Mouse (Mus musculus) layer of hippocampus, postnatal 14 days (tissue): ENCODE results near the gene Pheta2. TPM values are rescaled to one million over a fixed set of nuclear protein-coding genes. Genes with fewer than 3 reads are reported as not detected.
"Not testable (repeated sequence)": the region's sequence is repeated elsewhere in the genome, so short reads cannot be mapped to it uniquely, and the experiment has no call there.

Experiments used
- DNase-seq, 2 experiments: peaks; one replicate each; pipeline ENCODE4 v3.0.0; 2021 to 2022; ENCODE audit warnings: low spot score in 2 of 2, mixed read lengths in 1 of 2
- microRNA-seq, 2 experiments: library from miRNA; unstranded; fragments of <30 nt; microRNA quantifications; one replicate each; pipeline ENCODE4 v1.2.0; 2021
- total RNA-seq, 2 experiments: library from RNA; stranded (reverse); gene quantifications; 2 replicates each; pipeline ENCODE4 v1.2.3; 2021

The Pheta2 gene
- total RNA-seq, 2 experiments from 2014 or later, result 0.39 to 0.45 TPM

DNA sequence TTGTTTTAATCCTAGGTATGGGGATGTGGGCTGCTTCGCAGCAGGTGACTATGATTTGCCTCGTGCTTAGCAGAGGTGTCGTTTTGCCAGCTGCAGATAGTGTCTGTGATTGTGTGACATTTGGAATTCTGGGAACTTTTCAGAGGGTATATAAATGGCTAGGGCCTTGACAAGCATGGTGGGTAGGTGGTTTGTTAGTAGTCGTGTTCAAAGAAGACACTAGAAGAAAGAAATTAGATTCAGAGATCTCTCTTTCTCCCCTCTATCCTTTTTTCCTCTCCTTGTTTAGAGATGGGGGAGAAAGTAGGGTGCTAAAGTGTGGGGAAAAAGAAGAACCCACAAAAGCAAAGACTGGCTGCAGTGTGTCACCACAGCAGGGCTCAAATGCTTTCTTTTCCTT is 29.4 kb downstream of the Pheta2 start:
- DNase-seq, result no peak

DNA sequence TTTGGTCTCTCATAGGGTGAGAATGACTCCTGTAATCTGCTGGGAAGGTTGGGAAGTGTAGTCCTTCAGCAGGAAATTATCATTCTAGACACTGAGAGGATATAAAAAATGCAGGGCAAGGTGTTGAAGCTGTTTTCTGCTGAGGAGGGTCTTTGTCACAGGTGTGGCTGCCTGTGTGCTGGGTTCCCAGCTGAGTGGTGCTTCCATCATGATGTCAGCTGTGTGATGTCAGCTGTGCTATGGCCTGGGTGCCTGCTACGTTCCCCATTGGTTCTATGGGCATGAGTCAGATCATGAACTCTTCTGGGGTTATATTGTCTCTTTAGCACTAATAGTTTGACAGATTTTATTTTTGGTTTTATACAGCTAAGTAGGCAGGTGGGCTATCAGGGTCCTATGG is 30.1 kb downstream of the Pheta2 start:
- DNase-seq, result no peak

DNA sequence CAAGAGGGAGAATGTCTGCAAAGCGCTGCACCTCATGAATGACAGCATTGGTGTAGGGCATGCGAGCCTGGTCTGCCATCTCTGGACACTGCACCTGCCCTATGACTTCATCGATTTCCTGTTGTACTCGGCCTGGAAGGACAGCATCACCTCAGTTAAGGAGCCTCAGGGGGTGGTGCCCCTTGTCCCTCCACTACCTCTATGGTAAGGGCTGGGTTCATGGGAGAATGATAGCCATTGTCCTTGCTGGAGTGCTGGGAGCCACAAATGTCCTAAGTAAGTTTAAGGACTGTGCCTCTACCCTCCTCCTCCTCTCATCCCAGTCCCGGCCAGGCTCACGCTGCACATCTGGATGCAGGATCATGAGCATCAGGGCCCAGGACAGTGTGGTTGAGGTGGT is 33.7 kb downstream of the Pheta2 start:
- DNase-seq, result no peak

DNA sequence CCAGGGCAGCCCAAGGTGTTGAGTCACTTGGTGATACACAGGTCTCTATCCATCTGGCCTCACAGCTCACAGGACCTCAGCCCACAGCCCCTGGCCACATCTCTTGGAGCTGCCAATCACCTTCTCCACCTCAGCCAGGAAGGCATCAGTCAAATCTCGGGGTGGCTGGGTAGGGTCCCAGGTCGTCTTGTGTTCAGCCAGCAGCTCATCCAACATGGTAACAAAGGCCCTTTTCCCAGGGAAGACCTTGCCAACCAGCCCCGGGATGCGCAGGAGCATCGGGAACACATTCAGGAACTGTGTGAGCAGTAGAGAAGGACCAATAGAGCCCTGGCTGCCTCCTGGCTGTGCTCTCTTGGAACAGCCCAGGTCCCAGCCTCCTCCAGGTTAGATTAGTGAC is 34.2 kb downstream of the Pheta2 start:
- no peak for DNase-seq

DNA sequence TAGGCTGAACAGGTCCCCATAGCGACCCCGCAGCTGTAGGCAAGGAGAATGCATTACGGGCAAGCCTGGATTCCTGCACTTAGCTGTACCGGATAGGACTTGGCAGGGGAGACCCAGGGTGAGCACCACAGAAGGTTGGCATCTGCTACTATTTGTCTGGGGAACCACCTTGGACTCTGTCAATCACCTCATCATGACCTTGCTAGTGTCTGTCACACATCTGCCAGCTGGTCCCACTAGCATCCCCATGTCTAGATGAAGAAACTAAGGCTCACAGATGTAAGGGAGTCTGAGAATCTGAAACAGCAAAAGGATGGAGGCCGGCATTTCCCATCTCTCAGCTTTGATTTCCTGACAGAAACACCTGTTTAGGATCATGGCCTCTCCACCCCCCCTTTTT is 35.7 kb downstream of the Pheta2 start:
- DNase-seq, result no peak

DNA sequence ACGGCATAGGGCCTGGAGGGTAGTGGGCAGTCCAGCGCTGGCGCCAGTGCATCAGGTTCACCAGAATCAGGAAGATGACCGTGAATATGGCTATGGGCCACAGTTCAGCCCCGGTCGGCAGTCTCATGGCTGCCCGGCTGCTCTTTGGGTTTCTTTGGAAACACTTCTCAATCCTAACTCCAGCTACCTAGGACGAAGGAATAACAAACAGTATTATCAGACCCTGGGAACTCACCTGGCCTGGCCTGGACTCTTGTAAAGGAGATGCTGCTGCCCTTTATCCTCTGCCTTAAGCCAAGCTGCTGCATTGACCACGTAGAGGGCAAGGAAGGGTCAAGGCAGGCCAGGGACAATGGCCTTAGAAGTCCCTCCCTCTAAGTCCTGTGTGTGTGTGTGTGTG is 37.1 kb downstream of the Pheta2 start:
- no peak for DNase-seq

DNA sequence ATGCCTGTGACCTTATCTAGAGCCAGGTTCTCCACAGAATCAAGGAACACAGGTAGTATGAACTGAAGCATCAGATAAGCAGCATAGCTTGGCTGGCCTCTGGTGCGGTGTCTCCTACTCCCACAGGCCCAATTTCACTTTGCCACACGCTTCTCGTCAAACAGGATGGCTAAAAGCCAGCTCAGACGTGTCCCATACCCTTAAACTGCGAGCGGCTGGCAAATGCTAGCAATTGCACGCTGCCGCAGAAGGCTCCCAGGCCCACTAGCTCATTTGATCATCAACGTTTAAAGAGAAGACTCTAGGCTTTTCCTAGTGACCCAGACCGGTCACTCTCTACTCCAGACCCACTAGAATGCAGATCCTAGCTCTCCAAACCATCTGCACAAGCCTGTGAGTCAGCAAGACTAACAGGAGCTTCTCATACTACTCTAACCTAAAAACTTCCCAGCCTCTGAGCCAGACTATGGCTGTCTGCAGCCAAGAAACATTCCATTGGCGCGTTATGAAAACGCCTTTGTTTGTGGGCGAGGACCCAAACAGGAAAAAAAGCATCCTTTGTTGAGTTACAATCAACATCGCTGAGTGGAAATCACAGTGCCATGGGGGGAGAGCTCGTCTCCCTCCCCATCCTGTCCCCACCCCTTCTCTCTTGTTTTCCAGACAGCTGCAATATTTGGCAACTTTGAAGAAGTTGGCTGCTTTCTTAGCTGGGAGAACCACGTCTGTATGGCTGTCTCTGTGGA is 37.8 kb downstream of the Pheta2 start:
- DNase-seq, result peak; percentile 50 to 83

DNA sequence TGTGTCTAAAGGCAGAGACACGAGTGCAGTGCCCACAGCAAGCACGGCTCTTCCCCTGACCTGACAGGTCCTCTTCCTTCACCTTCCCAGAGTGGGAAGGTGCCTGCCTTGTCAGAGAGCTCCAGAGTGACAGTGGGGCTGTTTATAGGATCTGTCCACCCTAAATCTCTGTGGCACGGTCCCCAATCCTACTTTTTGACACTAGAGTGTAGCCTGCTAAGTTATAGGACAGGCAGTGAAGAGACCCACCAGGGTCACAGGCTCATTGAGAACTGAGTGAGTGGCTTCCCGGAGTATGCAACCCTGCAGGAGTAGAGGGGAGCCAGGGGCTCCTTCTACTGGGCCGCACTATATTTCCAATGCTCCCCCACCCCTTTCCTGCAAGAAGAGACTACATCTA is 39.0 kb downstream of the Pheta2 start:
- DNase-seq, result no peak

DNA sequence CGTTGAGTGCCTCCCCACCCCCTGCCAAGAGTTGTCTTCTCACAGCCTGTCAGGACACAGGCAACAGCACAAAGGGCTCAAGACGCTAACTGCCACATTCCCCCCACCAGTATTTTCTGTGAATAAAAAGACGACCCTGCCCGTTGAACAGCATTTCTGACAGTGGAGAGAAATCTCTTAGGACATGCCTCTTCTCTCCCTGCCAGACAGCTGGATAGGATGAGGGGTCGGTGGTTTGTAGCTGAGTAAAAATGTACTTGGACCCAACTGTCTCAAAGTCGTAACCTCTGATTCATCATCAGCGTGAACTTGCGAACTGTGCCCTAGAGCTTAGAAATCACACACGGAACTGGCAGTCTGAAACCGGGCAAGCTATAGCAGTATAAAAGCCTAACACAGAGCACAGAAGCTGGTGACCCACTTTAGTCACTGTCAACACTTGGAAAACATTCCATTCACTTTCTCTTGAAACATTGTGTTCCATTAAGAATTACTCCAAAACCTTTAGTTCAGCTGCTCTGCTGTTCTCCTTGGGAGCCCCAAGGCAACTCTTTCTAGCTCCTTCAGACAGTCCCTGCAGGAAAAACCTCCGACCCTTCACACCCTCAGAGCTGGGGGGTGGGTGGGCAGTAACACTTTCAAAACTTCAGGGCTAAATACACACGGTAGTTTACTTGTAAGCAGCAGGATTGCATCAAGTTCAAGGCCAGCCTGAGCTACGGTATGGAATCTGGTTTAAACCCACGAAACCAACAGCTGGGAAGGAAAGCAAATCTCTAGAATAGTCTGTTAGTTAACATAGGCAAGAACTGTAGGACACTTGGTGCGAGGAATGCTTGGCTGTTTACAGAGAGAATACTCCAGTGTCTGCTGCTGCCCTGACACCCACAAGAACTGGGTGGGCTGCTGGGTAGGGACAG is 39.8 kb downstream of the Pheta2 start:
- no peak for DNase-seq

DNA sequence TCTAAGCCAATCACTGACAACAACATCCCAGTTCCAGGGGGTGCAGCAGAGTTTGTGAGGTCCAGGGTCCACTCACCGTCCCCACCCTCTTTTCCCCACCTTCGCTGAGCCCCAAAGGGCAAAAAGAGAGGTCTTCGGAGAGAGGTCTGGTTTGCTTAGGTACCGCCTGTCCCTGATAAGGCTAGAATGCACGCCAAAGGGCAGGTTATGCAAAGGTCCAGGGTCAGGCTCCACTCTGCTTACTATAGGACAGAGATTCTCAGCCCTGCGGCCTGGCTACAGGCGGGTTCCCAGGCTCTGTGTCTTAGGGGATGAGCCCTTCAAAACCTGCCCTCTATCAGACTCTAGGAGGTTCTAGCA is 40.7 kb downstream of the Pheta2 start:
- no peak for DNase-seq

DNA sequence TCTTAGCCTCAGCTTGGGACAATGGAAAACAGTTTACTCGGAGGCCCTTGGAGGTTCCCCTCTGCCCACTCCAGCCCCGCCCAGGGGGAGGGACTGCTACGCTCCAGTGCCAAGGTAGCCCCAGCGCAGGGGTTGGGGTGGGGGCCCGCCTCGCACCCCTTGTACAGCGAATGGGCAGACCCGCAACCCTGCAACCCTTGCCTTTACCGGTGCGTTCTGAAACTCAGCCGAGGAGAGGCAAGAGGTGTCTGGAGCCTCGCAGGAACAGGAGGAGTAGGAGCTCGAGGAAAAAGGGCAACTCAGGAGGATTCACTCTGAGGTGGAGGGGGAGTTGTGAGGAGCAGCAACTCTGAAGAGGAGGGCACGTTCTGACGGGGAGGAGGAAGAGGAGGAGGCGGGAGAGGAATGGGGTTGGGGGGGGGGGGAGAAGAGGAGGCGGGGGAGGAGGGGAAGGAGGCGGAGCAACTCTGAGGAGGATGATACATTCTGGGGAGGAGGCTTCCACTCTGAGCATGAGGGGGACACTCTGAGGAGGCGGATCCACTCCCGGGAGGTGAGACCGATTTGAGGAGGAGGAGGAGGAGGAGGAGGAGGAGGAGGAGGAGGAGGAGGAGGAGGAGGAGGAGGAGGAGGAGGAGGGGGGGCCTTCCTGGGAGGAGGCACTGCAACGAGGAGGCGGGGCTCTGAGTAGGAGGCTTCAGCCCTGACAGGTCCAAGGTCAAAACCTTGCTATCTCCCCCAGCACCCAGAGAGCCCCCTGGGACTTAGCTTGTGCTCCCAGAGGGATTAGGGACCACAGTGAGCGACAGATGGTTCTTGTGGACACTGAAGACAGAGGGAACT is 41.4 kb downstream of the Pheta2 start, which contains the start of gene Cyp2d22:
Cyp2d22 (minus strand) TSS at position 390 of the 843 bp plus-strand sequence.
- DNase-seq, result peak; percentile 37 to 39

DNA sequence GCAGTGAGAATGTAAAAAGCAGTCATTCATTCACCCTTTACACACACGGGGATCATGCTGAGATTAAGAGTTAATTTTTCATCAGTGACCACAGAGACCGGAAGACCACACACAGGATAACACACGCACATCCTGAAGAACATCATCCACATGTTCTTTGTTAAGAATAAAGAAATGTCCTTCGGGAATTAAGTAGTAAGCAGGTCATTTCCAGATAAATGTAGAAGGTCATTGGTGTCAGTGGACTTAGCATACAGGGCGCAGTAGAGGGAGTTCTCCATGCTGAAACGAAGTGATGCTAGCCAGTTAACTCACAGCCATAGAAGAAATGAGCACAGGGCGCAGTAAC is 41.9 kb downstream of the Pheta2 start:
- DNase-seq, result no peak

DNA sequence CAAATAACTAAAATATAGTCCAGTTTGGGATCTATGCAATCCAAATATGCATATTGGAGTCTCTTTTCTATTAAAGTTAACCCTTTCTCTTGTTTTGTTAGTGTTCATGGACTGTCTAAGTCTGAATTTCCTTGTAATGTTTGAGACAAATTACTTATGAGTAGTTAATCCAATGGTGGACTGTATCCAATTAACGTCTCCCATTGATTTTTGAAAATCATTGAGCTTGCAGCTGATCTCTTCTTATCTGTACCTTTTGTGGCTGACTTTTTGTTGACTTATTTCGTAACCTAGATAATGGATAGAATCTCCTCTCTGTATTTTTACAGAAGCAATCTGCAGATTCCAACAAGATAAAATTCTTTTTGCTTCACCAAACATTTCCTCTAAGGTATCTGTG is 43.7 kb downstream of the Pheta2 start:
- no peak for DNase-seq

DNA sequence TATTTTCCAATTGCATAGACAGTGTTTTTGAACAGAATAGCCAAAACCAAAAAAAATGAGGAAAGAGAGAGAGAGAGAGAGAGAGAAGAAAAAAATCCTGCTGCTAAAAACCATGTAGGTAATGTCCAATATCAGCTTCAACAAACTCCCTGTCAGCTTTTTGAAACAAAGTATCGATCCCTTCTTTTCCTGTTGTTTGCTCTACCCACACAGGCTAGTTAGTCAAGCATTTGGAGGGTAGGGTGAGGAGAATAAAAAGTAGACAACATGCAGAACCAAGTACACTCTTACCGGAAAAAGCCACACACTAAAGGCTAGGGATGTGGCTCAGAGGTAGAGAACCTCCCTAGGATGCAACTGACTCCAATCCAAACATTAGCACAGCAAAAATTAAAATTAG is 47.0 kb downstream of the Pheta2 start:
- no peak for DNase-seq

DNA sequence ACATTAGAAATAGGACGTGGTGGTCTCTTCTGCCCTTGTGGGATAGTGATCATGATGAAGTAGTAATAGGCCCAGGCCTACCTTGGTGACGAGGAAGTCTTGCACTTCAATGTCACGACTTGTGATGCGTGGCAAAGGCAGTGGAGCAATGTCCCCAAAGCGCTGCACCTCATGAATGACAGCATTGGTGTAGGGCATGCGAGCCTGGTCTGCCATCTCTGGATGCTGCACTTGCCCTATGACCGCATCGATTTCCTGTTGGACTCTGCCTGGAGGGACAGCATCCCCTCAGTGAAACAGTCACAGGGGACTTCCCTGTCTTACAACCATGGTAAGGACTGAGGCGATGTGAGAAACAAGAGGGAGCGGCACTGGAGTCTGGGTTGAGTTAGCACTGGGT is 51.2 kb downstream of the Pheta2 start:
- not testable (repeated sequence) for DNase-seq

DNA sequence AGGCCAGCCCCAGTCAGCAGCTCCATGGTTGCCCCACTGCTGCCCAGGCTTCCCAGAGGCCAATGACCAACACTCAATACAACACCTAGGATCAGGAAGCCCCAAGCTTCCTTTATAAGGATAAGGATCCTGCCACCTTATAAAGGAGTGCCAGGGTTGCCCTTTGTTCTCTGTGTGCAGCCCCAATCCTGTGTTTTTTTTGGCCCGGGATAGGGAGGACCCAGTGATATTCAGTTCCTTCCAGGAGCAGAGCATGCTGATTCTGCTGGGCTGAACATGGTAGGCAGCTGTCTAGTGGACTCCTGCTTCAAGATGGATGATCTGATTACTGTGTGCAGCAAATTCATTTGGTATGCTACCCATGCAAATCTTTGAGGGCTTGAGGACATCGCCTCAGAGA is 55.2 kb downstream of the Pheta2 start, which contains the start of gene Cyp2d11:
Cyp2d11 (minus strand) TSS at position 101 of the 400 bp plus-strand sequence.
- not testable (repeated sequence) for DNase-seq

Small RNA genes lying within 50 kb of the gene (microRNA-seq; reads per million reads assigned to microRNA genes)
- gene Mir7684, result 0 reads per million in 2 experiments

Other genes starting within 250 kb of the Pheta2 start
- 10 to 100 TPM; 12.7 to 16.2 TPM for gene Ccdc134, start 211.0 kb upstream of the Pheta2 start, total RNA-seq
- gene Srebf2, start 191.8 kb upstream of the Pheta2 start, total RNA-seq, result 100 to 1,000 TPM; 187 to 189 TPM
- 1 to 10 TPM; 2.5 to 3.1 TPM for gene Shisa8, start 126.1 kb upstream of the Pheta2 start, total RNA-seq
- gene Tnfrsf13c, start 114.6 kb upstream of the Pheta2 start, total RNA-seq, result under 1 TPM; 0.36 to 0.41 TPM
- gene Cenpm, start 94.2 kb upstream of the Pheta2 start, total RNA-seq, result 1 to 10 TPM; 5.1 to 5.3 TPM
- 10 to 100 TPM; 89.4 to 94.8 TPM for gene 1500009C09Rik, start 86.5 kb upstream of the Pheta2 start, total RNA-seq
- 100 to 1,000 TPM; 583 to 613 TPM for gene Sept3, start 64.0 kb upstream of the Pheta2 start, total RNA-seq
- not detected for gene Wbp2nl, start 40.0 kb upstream of the Pheta2 start, total RNA-seq
- gene Naga, start within 50 bp of the Pheta2 start, total RNA-seq, result 10 to 100 TPM; 38.2 to 39.3 TPM
- gene Smdt1, start within 50 bp of the Pheta2 start, total RNA-seq, result 100 to 1,000 TPM; 147 to 152 TPM
- gene Ndufa6, start 15.4 kb downstream of the Pheta2 start, total RNA-seq, result 100 to 1,000 TPM; 203 to 221 TPM
- gene Cyp2d22, start 41.3 kb downstream of the Pheta2 start, total RNA-seq, result 10 to 100 TPM; 33.5 to 33.9 TPM
- not detected for gene Cyp2d11, start 55.1 kb downstream of the Pheta2 start, total RNA-seq
- not detected for gene Cyp2d10, start 68.3 kb downstream of the Pheta2 start, total RNA-seq
- gene Cyp2d9, start 94.5 kb downstream of the Pheta2 start, total RNA-seq, result not detected
- gene Cyp2d12, start 216.1 kb downstream of the Pheta2 start, total RNA-seq, result not detected